Mouse (Mus musculus) thymus, adult 2 months (tissue): ENCODE measurements around the gene Kalrn. TPM values are rescaled to one million over a fixed set of nuclear protein-coding genes. Genes with fewer than 3 reads are reported as not detected.

ENCODE experiments used
- DNase-seq: peaks from one replicate; pipeline ENCODE4 v3.0.0; 2021
- H3K27ac ChIP-seq: fragments of 200-500 bp; 2 replicates; pipeline ENCODE4 v1.5.1; 2012; ENCODE audit warnings: low read length, control low read depth; ENCODE audit not compliant: control insufficient read depth, insufficient read depth
- H3K27me3 ChIP-seq: fragments of 200-500 bp; 2 replicates; pipeline ENCODE4 v1.6.1; 2012; ENCODE audit warnings: mild to moderate bottlenecking, low read length, moderate library complexity, mixed read lengths; ENCODE audit not compliant: control insufficient read depth, insufficient read depth
- H3K36me3 ChIP-seq: fragments of 200-500 bp; 2 replicates; pipeline ENCODE4 v1.6.1; 2012; ENCODE audit warnings: mild to moderate bottlenecking, low read length, moderate library complexity; ENCODE audit not compliant: control insufficient read depth, insufficient read depth
- H3K4me1 ChIP-seq: fragments of 200-500 bp; replicated peaks from 2 replicates; pipeline ENCODE4 v1.6.1; 2012; ENCODE audit warnings: low read length; ENCODE audit not compliant: control insufficient read depth, insufficient read depth
- H3K4me3 ChIP-seq: fragments of 200-500 bp; 2 replicates; pipeline ENCODE4 v1.5.1; 2012; ENCODE audit warnings: mild to moderate bottlenecking, low read length, control low read depth, moderate library complexity; ENCODE audit not compliant: control insufficient read depth, insufficient read depth
- CTCF ChIP-seq: fragments of 200-500 bp; IDR thresholded peaks from 2 replicates; pipeline ENCODE4 v1.5.1; 2012; ENCODE audit warnings: mild to moderate bottlenecking, control low read depth, low read length, moderate library complexity, borderline replicate concordance; ENCODE audit not compliant: control insufficient read depth, poor library complexity, insufficient read depth; ENCODE audit errors: extremely low read depth
- POLR2A ChIP-seq: fragments of 200-500 bp; IDR thresholded peaks from 2 replicates; pipeline ENCODE4 v1.6.1; 2012; ENCODE audit warnings: mild to moderate bottlenecking, low read length, control low read depth, moderate library complexity; ENCODE audit not compliant: control insufficient read depth, poor library complexity, insufficient read depth; ENCODE audit errors: extremely low read depth
- WGBS: fragments of 180-500 bp; shearing (Covaris S2); methylation state at CpG from one replicate; pipeline ENCODE4 v1.1.7; 2018; 5-methylcytosine and 5-hydroxymethylcytosine counted together
- polyA plus RNA-seq: library from polyadenylated mRNA; depleted of rRNA; stranded (reverse); fragments of >200 nt; gene quantifications from 2 replicates; pipeline ENCODE4 v1.2.3, GENCODE M21; 2012

Kalrn gene
- polyA plus RNA-seq, 1 experiment, result 2.9 TPM

- no peaks in the 10 kb centered on the region for H3K36me3 ChIP-seq
- TF ChIP-seq CTCF, result no peak
- H3K27ac ChIP-seq, result no peak overlapping the region
- WGBS, result 96% methylated on average over 2 of the region's 2 CpGs
- no peaks in the 10 kb centered on the region for H3K4me1 ChIP-seq
- DNase-seq, result no peak
- H3K27me3 ChIP-seq, result no peaks in the 10 kb centered on the region
- H3K4me3 ChIP-seq, result no peak overlapping the region
These were observed 537.6 kb downstream of the Kalrn start for GRCm38 (mm10) chr16:34035780-34036179.

GRCm38 (mm10) chr16:34034267-34034666 lies 539.1 kb downstream of the Kalrn start:
- Histone ChIP-seq H3K4me3 (no peak overlapping the region), H3K27ac (no peak overlapping the region), H3K27me3 (no peaks in the 10 kb centered on the region), H3K36me3 (no peaks in the 10 kb centered on the region), H3K4me1 (no peaks in the 10 kb centered on the region)
- 96% methylated on average over 17 of the region's 17 CpGs for WGBS
- no peak for DNase-seq
- TF ChIP-seq POLR2A (no peak), CTCF (no peak)

- Histone ChIP-seq H3K4me1 (no peaks in the 10 kb centered on the region), H3K27ac (no peak overlapping the region)
- WGBS, result 98% methylated on average over 12 of the region's 12 CpGs
These were observed 541.2 kb downstream of the Kalrn start for GRCm38 (mm10) chr16:34032011-34032645.

GRCm38 (mm10) chr16:34031565-34031964 lies 541.8 kb downstream of the Kalrn start:
- Histone ChIP-seq H3K4me3 (no peak overlapping the region), H3K27ac (no peak overlapping the region)

More at GRCm38 (mm10) chr16:34032011-34032645, 541.2 kb downstream of the Kalrn start:
- no peaks in the 10 kb centered on the region for H3K27me3 ChIP-seq
- no peak for DNase-seq
- no peaks in the 10 kb centered on the region for H3K36me3 ChIP-seq
- H3K4me3 ChIP-seq, result no peak overlapping the region
- TF ChIP-seq POLR2A (no peak), CTCF (no peak)

DNA sequence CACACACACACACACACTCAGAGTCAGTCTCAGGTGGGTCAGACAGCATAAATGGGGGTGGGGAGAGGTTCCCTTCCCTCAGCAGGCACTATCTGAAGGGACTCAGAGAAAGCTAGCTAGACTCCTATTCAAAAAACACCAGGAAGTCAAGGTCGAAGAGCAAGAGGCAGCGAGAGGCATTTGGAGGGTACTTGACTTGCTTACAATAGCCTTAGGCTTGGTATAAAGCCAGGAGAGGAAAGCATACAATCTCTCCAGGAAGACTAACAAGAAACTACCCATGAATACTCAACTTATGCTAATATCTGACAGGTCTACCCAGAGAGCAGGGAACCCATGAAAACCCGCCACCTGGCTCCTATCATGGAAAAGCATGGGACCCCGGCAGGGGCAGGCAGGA lies 543.0 kb downstream of the Kalrn start:
- no peak overlapping the region for H3K4me3 ChIP-seq
- H3K4me1 ChIP-seq, result no peaks in the 10 kb centered on the region
- H3K27me3 ChIP-seq, result no peaks in the 10 kb centered on the region
- TF ChIP-seq POLR2A, result no peak
- no peak for TF ChIP-seq CTCF
- no peaks in the 10 kb centered on the region for H3K36me3 ChIP-seq
- no peak for DNase-seq
- H3K27ac ChIP-seq, result no peak overlapping the region
- WGBS, result 89% methylated on average over 4 of the region's 4 CpGs

More at GRCm38 (mm10) chr16:34031565-34031964, 541.8 kb downstream of the Kalrn start:
- Histone ChIP-seq H3K36me3 (no peaks in the 10 kb centered on the region), H3K27me3 (no peaks in the 10 kb centered on the region), H3K4me1 (no peaks in the 10 kb centered on the region)
- WGBS, result 93% methylated on average over 9 of the region's 9 CpGs
- TF ChIP-seq POLR2A, result no peak
- no peak for TF ChIP-seq CTCF
- DNase-seq, result no peak

- H3K4me1 ChIP-seq, result no peaks in the 10 kb centered on the region
- H3K36me3 ChIP-seq, result no peaks in the 10 kb centered on the region
- no peak for DNase-seq
- H3K4me3 ChIP-seq, result no peak overlapping the region
- 97% methylated on average over 5 of the region's 5 CpGs for WGBS
- TF ChIP-seq CTCF (no peak), POLR2A (no peak)
- no peaks in the 10 kb centered on the region for H3K27me3 ChIP-seq
- no peak overlapping the region for H3K27ac ChIP-seq
These were observed 543.5 kb downstream of the Kalrn start for GRCm38 (mm10) chr16:34029790-34030189.

GRCm38 (mm10) chr16:34017241-34017640 lies 556.1 kb downstream of the Kalrn start:
- WGBS, result 98% methylated on average over 8 of the region's 8 CpGs
- H3K36me3 ChIP-seq, result no peaks in the 10 kb centered on the region
- no peak overlapping the region for H3K4me3 ChIP-seq
- H3K27ac ChIP-seq, result no peak overlapping the region
- H3K4me1 ChIP-seq, result no peaks in the 10 kb centered on the region
- TF ChIP-seq CTCF (no peak), POLR2A (no peak)
- H3K27me3 ChIP-seq, result no peaks in the 10 kb centered on the region
- DNase-seq, result no peak
